Mouse (Mus musculus) frontal cortex, postnatal 36 days (tissue): ENCODE data around the gene Speer4c.
"Not testable (repeated sequence)": the region's sequence is repeated elsewhere in the genome, so short reads cannot be mapped to it uniquely, and the experiment has no call there.

ENCODE experiments used
- DNase-seq, 2 experiments: peaks; one replicate each; pipeline ENCODE4 v3.0.0; 2022; ENCODE audit warnings: low spot score in 2 of 2

The Speer4c gene

GRCm38 (mm10) chr5:15714171-15714570 is at the start of gene Speer4c:
Gene Speer4c, minus strand, starts transcription at chr5:15714271.
- DNase-seq = not testable (repeated sequence)

- no peak for DNase-seq
These were observed 33.6 kb upstream of the Speer4c start for GRCm38 (mm10) chr5:15747478-15748255.

GRCm38 (mm10) chr5:15734097-15734867 is 20.2 kb upstream of the Speer4c start:
- no peak for DNase-seq

- DNase-seq = peak; percentile 7 to 44
These were observed 11.2 kb downstream of the Speer4c start for GRCm38 (mm10) chr5:15702891-15703290.

GRCm38 (mm10) chr5:15697719-15698118 is 16.4 kb downstream of the Speer4c start:
- DNase-seq = not testable (repeated sequence)

- not testable (repeated sequence) for DNase-seq
These were observed 22.2 kb downstream of the Speer4c start for GRCm38 (mm10) chr5:15691849-15692248.

- DNase-seq = not testable (repeated sequence)
These were observed 23.2 kb downstream of the Speer4c start for GRCm38 (mm10) chr5:15690822-15691221.

GRCm38 (mm10) chr5:15689659-15690213 is 24.3 kb downstream of the Speer4c start:
- DNase-seq = not testable (repeated sequence)

GRCm38 (mm10) chr5:15688874-15689658 is 25.0 kb downstream of the Speer4c start:
- DNase-seq = not testable (repeated sequence)

GRCm38 (mm10) chr5:15681301-15682035 is 32.6 kb downstream of the Speer4c start:
- not testable (repeated sequence) for DNase-seq

- DNase-seq = not testable (repeated sequence)
These were observed 33.8 kb downstream of the Speer4c start for GRCm38 (mm10) chr5:15679980-15680949.

GRCm38 (mm10) chr5:15678907-15679306 is 35.2 kb downstream of the Speer4c start:
- DNase-seq = not testable (repeated sequence)

GRCm38 (mm10) chr5:15677750-15678149 is 36.3 kb downstream of the Speer4c start:
- DNase-seq = not testable (repeated sequence)

- not testable (repeated sequence) for DNase-seq
These were observed 39.4 kb downstream of the Speer4c start for GRCm38 (mm10) chr5:15674429-15675244.

- not testable (repeated sequence) for DNase-seq
These were observed 40.1 kb downstream of the Speer4c start for GRCm38 (mm10) chr5:15673989-15674388.

- DNase-seq = not testable (repeated sequence)
These were observed 43.3 kb downstream of the Speer4c start for GRCm38 (mm10) chr5:15670789-15671188.

GRCm38 (mm10) chr5:15663847-15664246 is 50.2 kb downstream of the Speer4c start:
- not testable (repeated sequence) for DNase-seq
